Mouse (Mus musculus) erythroblast, embryonic 14.5 days (primary cell): ENCODE data around the gene Sdf4.

Source experiments
- GATA1 ChIP-seq: IDR thresholded peaks from 2 replicates; pipeline ENCODE4 v1.6.1; 2012; ENCODE audit warnings: low read length, inconsistent platforms, mixed read lengths
- TAL1 ChIP-seq: IDR thresholded peaks from 3 replicates; pipeline ENCODE4 v1.6.1; 2012; ENCODE audit warnings: low read length, inconsistent platforms, mixed read lengths

GRCm38 (mm10) chr4:156032856-156033255 lies 40.2 kb downstream of the Sdf4 start:
- TF ChIP-seq TAL1 (no peak), GATA1 (no peak)
